Mouse (Mus musculus) heart, postnatal 0 days (tissue): ENCODE measurements at regions not wholly inside any gene's neighbourhood (a gene's known extent, or its start where the extent isn't known, plus 50 kb on each side); places are given as distances from the start of the nearest gene placed in this dataset.

Source experiments
- CTCF ChIP-seq: IDR thresholded peaks from 2 replicates; pipeline ENCODE4 v1.5.1; 2016; ENCODE audit warnings: antibody characterized with exemption, control low read depth, low read depth
- EP300 ChIP-seq: IDR thresholded peaks from 2 replicates; pipeline ENCODE4 v1.6.1; 2016; ENCODE audit warnings: antibody characterized with exemption, low read depth

GRCm38 (mm10) chr3:153084226-153085095 lies 102.4 kb upstream of the St6galnac5 start:
- TF ChIP-seq CTCF (no peak), EP300 (no peak)
